Mouse (Mus musculus) neural tube, embryonic 12.5 days (tissue): Measurements from ENCODE around the gene Atl2. TPM values are rescaled to one million over a fixed set of nuclear protein-coding genes. Genes with fewer than 3 reads are reported as not detected.
A peak's percentile ranks its signal among the peaks of the same experiment; 100 is the strongest.

Source experiments
- ATAC-seq: fragments of 200-750 bp; cut with Nextera tagmentation; 2 replicates; pipeline ENCODE4 v1.8.0; 2017; ENCODE audit warnings: low read depth, mild to moderate bottlenecking, moderate TSS enrichment, moderate library complexity; ENCODE audit not compliant: low FRiP score
- H3K27ac ChIP-seq: fragments of 300-500 bp; sonication (generic); 2 replicates; pipeline ENCODE4 v1.5.1; 2016
- H3K27me3 ChIP-seq: fragments of 300-500 bp; sonication (generic); replicated peaks from 2 replicates; pipeline ENCODE4 v1.6.1; 2016; ENCODE audit warnings: mild to moderate bottlenecking
- H3K36me3 ChIP-seq: fragments of 300-500 bp; sonication (generic); 2 replicates; pipeline ENCODE4 v1.6.1; 2016; ENCODE audit warnings: mild to moderate bottlenecking
- H3K4me1 ChIP-seq: fragments of 300-500 bp; sonication (generic); 2 replicates; pipeline ENCODE4 v1.6.1; 2016
- H3K4me2 ChIP-seq: fragments of 300-500 bp; sonication (generic); replicated peaks from 2 replicates; pipeline ENCODE4 v1.6.1; 2016; ENCODE audit warnings: mild to moderate bottlenecking
- H3K4me3 ChIP-seq: fragments of 300-500 bp; sonication (generic); 2 replicates; pipeline ENCODE4 v1.5.1; 2016
- H3K9ac ChIP-seq: fragments of 300-500 bp; sonication (generic); 2 replicates; pipeline ENCODE4 v1.6.1; 2016; ENCODE audit warnings: mild to moderate bottlenecking
- H3K9me3 ChIP-seq: fragments of 300-500 bp; sonication (generic); 2 replicates; pipeline ENCODE4 v1.6.1; 2016; ENCODE audit warnings: mild to moderate bottlenecking
- WGBS: fragments of 180-500 bp; shearing (Covaris S2); methylation state at CpG from one replicate; pipeline ENCODE4 v1.1.7; 2016; 5-methylcytosine and 5-hydroxymethylcytosine counted together
- polyA plus RNA-seq: library from polyadenylated mRNA; unstranded; fragments of >200 nt; fragmentation: Nextera tagmentation; extraction: Ambion mirVana; gene quantifications from 2 replicates; pipeline ENCODE4 v1.2.1, GENCODE M21; 2016

Atl2 gene
- polyA plus RNA-seq, 1 experiment from 2014 or later, result 39.2 TPM

DNA sequence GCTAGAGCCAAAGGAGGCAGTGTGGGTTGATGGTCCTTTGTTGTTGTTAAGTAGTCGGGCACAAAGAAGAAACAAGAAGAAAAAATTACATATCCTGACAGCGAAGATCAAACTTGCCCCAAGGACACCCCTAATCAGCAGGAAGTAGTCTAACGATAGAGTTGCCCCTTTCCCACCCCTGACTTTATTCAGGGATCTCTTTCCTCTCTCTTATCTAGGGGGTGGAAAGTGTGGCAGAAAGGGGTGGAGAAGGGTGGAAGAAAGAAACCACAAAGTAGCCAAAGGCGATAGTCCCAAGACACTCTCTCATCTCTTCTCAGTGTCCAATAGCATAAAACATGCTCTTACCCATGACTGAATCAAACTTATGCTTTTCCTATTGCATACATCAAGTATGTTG lies 1.9 kb downstream of the Atl2 start:
- H3K9me3 ChIP-seq, result no peaks in the 10 kb centered on the region
- H3K4me2 ChIP-seq, result peak overlapping the region; percentile 90
- WGBS, result 73% methylated on average over 4 of the region's 4 CpGs
- peak overlapping the region; percentile 17; the same call in 1 of the 2 replicates for H3K9ac ChIP-seq
- no peaks in the 10 kb centered on the region for H3K36me3 ChIP-seq
- H3K27ac ChIP-seq, result no peak overlapping the region
- ATAC-seq, result no peak
- H3K4me3 ChIP-seq, result no peak overlapping the region
- peaks cover 30% of the 10 kb centered on the region for H3K4me1 ChIP-seq
- H3K27me3 ChIP-seq, result no peaks in the 10 kb centered on the region; the same call in 1 of the 2 replicates

DNA sequence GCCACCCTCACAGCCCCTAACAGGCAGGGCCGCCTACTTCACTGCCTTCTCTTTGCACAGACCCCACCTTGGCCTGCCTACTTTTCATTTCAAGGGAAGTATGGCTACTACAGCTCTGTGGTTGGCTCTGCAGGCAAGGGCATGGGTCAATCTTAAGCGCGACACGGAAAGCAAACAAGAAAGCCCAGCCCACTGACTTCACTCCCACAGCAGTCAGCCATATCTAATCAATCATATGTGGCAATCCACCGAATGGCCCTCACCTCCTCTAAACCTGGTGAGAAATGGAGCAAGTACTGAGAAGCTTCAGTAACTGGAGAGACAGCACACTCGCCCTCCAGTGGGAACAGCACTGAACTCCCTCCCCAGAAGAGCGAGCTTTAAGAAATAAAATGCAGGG lies 4.0 kb downstream of the Atl2 start:
- no peak overlapping the region for H3K4me3 ChIP-seq
- WGBS, result 42% methylated on average over 7 of the region's 7 CpGs
- H3K4me2 ChIP-seq, result no peak overlapping the region
- no peak overlapping the region for H3K27ac ChIP-seq
- H3K4me1 ChIP-seq, result peaks cover 30% of the 10 kb centered on the region
- no peaks in the 10 kb centered on the region for H3K9me3 ChIP-seq
- H3K27me3 ChIP-seq, result no peaks in the 10 kb centered on the region; the same call in 1 of the 2 replicates
- ATAC-seq, result no peak
- no peak overlapping the region for H3K9ac ChIP-seq
- H3K36me3 ChIP-seq, result no peaks in the 10 kb centered on the region

DNA sequence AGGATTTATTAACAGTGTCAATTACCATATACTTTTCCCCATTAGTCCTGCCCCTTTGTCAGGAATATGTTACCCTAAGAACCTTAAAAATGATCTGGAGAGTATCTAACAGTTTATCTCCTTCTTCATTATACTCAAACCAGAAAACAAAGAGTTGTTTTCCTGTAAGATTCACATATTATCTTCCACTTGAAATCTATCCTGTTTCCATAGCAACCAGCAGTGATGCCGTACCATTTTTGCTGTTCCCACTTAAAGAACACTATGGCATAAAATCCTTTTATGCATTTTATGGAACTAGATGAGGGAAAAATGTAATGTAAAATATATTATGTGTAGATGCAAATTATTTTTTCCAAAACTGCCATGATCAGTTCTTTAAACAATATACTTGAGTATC lies 8.0 kb downstream of the Atl2 start:
- Histone ChIP-seq H3K9me3 (no peaks in the 10 kb centered on the region), H3K36me3 (no peaks in the 10 kb centered on the region), H3K9ac (no peak overlapping the region), H3K4me2 (no peak overlapping the region), H3K27ac (no peak overlapping the region), H3K4me1 (peaks cover 15% of the 10 kb centered on the region), H3K4me3 (no peak overlapping the region), H3K27me3 (no peaks in the 10 kb centered on the region)
- WGBS, result 65% methylated on average over 1 of the region's 1 CpGs
- ATAC-seq, result no peak

DNA sequence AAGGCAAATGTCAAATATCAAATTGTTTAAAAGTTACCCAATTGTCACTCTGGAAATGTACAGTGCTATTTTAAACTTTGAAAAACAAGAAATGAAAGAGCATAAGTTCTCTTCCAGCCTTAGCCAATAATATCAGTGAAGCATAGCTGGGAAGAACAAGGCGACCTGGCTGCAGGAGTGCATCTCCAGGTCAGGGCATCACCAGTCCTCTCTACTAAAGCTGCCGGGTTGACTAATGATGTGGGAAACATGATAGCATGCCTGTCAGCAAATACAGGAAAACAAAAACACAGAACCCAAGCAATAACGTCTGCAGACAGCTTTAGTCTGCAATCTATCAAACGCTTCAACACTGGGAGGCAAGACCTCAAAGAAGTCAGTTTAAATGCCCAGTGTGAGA lies 12.7 kb downstream of the Atl2 start:
- H3K9me3 ChIP-seq, result no peaks in the 10 kb centered on the region
- WGBS, result 15% methylated on average over 4 of the region's 4 CpGs
- no peaks in the 10 kb centered on the region for H3K27me3 ChIP-seq
- no peak overlapping the region for H3K4me2 ChIP-seq
- no peak overlapping the region for H3K4me3 ChIP-seq
- peaks cover 4% of the 10 kb centered on the region; the same call in 1 of the 2 replicates for H3K4me1 ChIP-seq
- ATAC-seq, result no peak
- no peaks in the 10 kb centered on the region for H3K36me3 ChIP-seq
- no peak overlapping the region for H3K9ac ChIP-seq
- no peak overlapping the region for H3K27ac ChIP-seq

DNA sequence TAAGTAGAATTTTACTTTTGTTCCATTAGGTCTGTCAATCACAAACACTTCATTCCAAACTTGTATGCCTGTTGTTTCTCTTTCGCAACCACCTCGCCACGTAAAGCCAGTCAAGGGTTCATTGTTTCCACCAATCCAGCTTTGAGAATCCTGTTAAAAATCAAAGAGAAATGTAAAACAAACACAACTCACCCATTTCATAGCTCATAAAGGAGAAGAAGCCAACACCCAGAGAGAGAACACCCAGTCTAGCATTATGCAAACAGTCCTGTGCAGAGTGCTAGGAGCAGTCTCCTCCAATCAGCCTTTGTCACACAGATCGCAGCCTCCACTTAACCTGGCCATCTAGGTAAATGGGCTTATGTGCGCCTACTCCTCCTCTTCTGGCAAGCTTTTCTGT lies 30.9 kb downstream of the Atl2 start:
- no peak for ATAC-seq
- no peaks in the 10 kb centered on the region for H3K4me1 ChIP-seq
- H3K27ac ChIP-seq, result no peak overlapping the region
- no peak overlapping the region for H3K4me3 ChIP-seq
- H3K9ac ChIP-seq, result no peak overlapping the region
- no peaks in the 10 kb centered on the region for H3K27me3 ChIP-seq
- no peak overlapping the region for H3K4me2 ChIP-seq
- WGBS, result 93% methylated on average over 5 of the region's 5 CpGs
- peaks cover 29% of the 10 kb centered on the region for H3K36me3 ChIP-seq
- no peaks in the 10 kb centered on the region for H3K9me3 ChIP-seq

DNA sequence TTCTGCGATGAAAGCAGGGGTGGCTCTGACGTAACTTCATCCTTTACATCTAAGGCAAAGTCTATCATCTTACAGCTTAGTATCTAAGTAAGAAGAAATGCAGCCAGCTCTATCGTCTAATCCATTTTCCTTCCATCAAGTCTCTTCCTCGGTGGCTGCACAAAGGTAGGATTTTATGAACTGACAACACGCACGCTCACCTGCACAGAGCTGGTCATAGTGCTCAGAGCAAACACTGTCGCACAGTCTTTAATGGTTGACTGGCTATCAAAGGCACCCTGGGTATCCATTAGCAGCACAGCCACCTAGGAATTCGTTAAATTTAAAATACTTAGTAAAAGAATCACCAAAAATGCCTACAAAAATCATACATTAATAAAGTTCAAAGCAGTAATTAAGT lies 31.4 kb downstream of the Atl2 start:
- Histone ChIP-seq H3K4me2 (no peak overlapping the region), H3K4me1 (no peaks in the 10 kb centered on the region), H3K27me3 (no peaks in the 10 kb centered on the region), H3K36me3 (peaks cover 31% of the 10 kb centered on the region), H3K4me3 (no peak overlapping the region), H3K27ac (no peak overlapping the region), H3K9me3 (no peaks in the 10 kb centered on the region), H3K9ac (no peak overlapping the region)
- ATAC-seq, result no peak
- WGBS, result 92% methylated on average over 8 of the region's 8 CpGs

DNA sequence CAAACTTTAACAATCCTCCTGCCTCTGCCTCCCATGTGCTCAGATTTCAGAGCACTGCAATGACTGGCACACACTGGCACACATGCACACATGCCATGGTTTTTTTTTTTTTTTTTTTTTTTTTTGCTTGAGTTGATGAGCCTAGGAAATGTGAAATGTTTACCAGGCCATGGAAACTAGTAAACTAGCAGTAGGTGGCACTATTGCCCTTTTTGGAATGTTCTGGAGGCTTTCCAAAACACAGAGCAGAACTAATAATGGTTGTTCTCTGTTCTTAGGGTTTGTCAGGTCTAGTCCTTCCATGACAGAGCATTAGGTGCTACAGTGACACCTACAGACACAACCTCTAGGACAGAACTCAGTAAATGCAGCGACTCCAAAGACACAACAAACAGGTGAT lies 33.9 kb downstream of the Atl2 start:
- ATAC-seq, result no peak
- Histone ChIP-seq H3K9ac (no peak overlapping the region), H3K9me3 (no peaks in the 10 kb centered on the region), H3K27ac (no peak overlapping the region), H3K4me3 (no peak overlapping the region), H3K27me3 (no peaks in the 10 kb centered on the region), H3K4me2 (no peak overlapping the region), H3K4me1 (no peaks in the 10 kb centered on the region), H3K36me3 (peaks cover 47% of the 10 kb centered on the region)
- WGBS, result 80% methylated on average over 1 of the region's 1 CpGs

DNA sequence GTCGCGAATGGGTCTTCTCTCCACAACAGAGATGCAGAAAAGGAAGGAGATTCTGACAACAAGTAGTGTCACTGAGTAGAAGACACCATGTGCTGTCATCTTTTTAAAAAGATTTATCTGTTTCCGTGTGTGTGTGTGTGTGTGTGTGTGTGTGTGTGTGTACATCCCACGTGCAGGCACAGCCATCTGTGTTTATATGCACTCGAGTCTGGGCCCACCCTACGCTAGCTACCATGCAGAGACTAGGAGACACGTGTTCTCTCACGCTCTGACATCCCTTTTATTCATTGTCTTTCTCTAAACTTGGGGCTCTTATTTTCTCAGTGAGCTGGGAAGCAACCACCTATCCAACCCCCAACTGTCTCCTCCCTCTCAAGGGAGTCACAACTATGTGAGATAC lies 40.4 kb downstream of the Atl2 start:
- Histone ChIP-seq H3K4me2 (no peak overlapping the region), H3K4me1 (no peaks in the 10 kb centered on the region), H3K27ac (no peak overlapping the region), H3K36me3 (peaks cover 56% of the 10 kb centered on the region), H3K27me3 (no peaks in the 10 kb centered on the region), H3K9me3 (no peaks in the 10 kb centered on the region), H3K4me3 (no peak overlapping the region), H3K9ac (no peak overlapping the region)
- ATAC-seq, result no peak
- WGBS, result 83% methylated on average over 8 of the region's 8 CpGs

DNA sequence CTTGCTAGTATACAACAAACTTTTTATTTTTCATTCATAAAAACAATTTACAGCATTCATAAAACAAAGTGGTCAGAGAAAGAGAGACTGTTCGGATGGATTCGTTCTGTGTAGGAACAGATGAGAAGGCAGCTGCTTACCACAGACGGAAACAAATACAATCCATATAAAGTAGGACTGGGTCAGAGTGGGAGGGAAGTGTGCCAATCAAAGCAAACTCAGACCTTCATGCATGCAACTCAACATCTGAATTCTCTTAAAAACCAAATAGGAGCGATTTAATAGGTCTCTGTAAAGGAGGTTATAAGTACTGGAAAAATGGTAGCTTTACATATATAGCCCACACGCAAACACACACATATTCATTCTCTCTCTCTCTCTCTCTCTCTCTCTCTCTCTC lies 47.5 kb downstream of the Atl2 start:
- no peaks in the 10 kb centered on the region for H3K27me3 ChIP-seq
- H3K9me3 ChIP-seq, result no peaks in the 10 kb centered on the region
- no peaks in the 10 kb centered on the region for H3K4me1 ChIP-seq
- no peak overlapping the region for H3K4me2 ChIP-seq
- no peak overlapping the region for H3K27ac ChIP-seq
- no peak overlapping the region for H3K9ac ChIP-seq
- H3K4me3 ChIP-seq, result no peak overlapping the region
- WGBS, result 95% methylated on average over 5 of the region's 5 CpGs
- peaks cover 31% of the 10 kb centered on the region for H3K36me3 ChIP-seq
- no peak for ATAC-seq

DNA sequence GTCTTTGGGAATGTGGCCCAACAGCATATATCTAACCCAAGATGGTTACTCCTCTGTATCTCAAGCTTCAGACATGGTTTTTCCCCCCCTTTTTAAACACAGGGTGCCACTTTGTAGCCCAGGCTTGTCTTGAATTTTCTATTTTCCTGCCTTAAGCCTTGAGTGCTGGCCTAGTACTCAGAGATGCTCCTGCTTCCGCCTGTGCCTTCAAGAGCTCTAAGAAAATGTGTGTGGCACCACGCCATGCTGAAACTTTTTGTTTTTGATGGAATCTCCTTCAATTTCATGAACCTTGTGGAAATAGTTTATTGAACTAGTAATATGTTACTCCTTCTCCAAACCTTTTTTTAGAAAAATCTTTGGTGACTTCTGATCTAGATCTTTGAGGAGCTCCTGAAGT lies 49.7 kb downstream of the Atl2 start:
- WGBS, result 97% methylated on average over 2 of the region's 2 CpGs
- Histone ChIP-seq H3K9ac (no peak overlapping the region), H3K4me3 (no peak overlapping the region), H3K9me3 (no peaks in the 10 kb centered on the region), H3K27ac (no peak overlapping the region), H3K4me1 (no peaks in the 10 kb centered on the region), H3K27me3 (no peaks in the 10 kb centered on the region), H3K36me3 (peaks cover 19% of the 10 kb centered on the region), H3K4me2 (no peak overlapping the region)
- no peak for ATAC-seq

DNA sequence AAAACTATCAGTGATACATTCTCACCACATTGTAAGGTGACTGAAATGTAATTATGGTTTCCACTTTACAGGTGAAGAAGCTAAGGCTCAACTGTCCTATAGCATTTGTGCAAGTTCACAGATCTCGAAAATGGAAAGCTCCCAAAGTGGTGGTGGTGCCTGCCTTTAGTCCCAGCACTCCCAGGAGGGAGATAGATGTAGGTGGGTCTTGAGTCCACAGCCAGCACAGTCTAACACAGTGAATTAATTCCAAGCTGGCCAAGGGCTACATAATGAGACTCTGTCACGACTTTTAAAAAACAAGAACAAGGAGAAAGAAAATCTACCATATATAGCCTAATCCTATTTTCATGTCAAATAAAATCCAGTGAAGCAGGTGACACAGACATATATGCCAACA lies 50.2 kb downstream of the Atl2 start:
- no peak overlapping the region for H3K9ac ChIP-seq
- H3K9me3 ChIP-seq, result no peaks in the 10 kb centered on the region
- WGBS, result 85% methylated on average over 2 of the region's 2 CpGs
- H3K36me3 ChIP-seq, result peaks cover 18% of the 10 kb centered on the region
- no peaks in the 10 kb centered on the region for H3K4me1 ChIP-seq
- H3K27ac ChIP-seq, result no peak overlapping the region
- ATAC-seq, result no peak
- no peaks in the 10 kb centered on the region for H3K27me3 ChIP-seq
- no peak overlapping the region for H3K4me3 ChIP-seq
- H3K4me2 ChIP-seq, result no peak overlapping the region

DNA sequence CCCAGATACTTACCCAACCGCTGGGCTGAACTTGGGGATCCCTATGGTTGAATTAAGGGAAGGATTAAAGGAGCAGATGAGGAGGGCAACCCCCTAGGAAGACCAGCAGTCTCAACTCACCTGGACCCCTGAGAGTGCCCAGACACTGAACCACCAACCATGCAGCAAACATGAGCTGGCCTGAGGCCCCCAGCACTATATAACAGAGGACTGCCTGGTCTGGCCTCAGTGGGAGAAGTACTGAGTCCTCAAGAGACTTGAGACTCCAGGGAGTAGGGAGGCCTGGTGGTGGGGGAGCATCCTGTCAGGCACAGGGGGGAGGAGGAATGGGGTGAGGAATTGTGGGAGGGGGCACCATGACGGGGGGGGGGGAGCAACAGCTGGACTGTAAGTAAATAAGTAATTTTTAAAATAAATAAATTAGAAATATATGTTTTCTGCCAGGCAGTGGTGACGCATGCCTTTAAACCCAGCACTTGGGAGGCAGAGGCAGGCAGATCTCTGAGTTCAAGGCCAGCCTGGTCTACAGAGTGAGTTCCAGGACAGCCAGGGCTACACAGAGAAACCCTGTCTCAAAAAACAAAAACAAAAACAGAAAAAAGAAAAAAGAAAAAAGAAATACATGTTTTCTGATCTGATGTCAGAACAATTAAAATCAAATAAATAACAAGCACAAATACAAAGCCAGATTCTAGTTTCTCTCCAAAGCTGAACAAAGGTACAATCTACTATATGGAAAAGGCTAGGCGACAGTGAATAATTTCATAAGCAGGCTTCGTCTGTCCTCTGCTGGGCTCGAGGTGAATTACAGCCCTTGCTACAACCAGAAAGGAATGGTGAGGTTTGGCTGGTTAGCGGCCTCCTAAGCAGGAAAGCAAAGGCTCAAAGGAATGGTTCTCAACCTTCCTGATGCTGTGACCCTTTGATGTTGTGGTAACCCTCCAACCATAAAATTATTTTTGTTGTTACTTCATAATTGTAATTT lies 55.4 kb downstream of the Atl2 start:
- no peak overlapping the region for H3K4me2 ChIP-seq
- H3K9ac ChIP-seq, result no peak overlapping the region
- no peak overlapping the region for H3K4me3 ChIP-seq
- no peak overlapping the region for H3K27ac ChIP-seq
- H3K36me3 ChIP-seq, result no peaks in the 10 kb centered on the region
- H3K27me3 ChIP-seq, result no peaks in the 10 kb centered on the region
- H3K9me3 ChIP-seq, result no peaks in the 10 kb centered on the region
- no peaks in the 10 kb centered on the region for H3K4me1 ChIP-seq
- WGBS, result 51% methylated on average over 7 of the region's 7 CpGs
- no peak for ATAC-seq

DNA sequence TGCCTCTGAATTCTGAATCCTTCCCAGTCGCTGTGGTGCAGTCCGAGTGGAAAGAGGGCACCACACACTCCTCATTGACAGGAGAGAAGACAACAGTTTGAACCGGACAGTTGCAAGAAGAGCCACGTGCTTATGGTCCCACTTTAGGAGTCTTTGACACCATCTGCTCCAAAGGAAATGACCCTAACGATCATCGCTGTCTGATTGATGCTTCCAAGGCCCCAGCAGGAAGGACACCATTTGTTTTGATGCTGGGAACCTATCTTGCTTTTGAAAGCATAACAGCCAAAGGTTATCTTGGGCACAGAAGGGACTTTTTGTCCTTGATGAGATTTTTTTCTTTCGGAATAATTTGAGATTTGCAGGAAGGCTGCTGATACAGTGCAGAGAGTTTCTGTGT lies 58.9 kb downstream of the Atl2 start:
- Histone ChIP-seq H3K27ac (no peak overlapping the region), H3K27me3 (no peaks in the 10 kb centered on the region), H3K4me3 (no peak overlapping the region), H3K9ac (no peak overlapping the region), H3K36me3 (no peaks in the 10 kb centered on the region), H3K4me2 (no peak overlapping the region), H3K4me1 (no peaks in the 10 kb centered on the region), H3K9me3 (no peaks in the 10 kb centered on the region)
- no peak for ATAC-seq
- 55% methylated on average over 7 of the region's 7 CpGs for WGBS
